Mouse (Mus musculus) liver, adult 2 months (tissue): Measurements from ENCODE around the gene Actr3.

Source experiments
- CTCF ChIP-seq: fragments of 200-500 bp; IDR thresholded peaks from 2 replicates; pipeline ENCODE4 v1.5.1; 2011; ENCODE audit warnings: low read depth, low read length, control low read depth
- POLR2A ChIP-seq: fragments of 200-500 bp; IDR thresholded peaks from 2 replicates; pipeline ENCODE4 v1.6.1; 2011; ENCODE audit warnings: low read length, control low read depth; ENCODE audit not compliant: insufficient read depth; ENCODE audit errors: extremely low read depth

GRCm38 (mm10) chr1:125437927-125438326 lies 2.4 kb upstream of the Actr3 start:
- no peak for TF ChIP-seq POLR2A
- no peak for TF ChIP-seq CTCF
